Mouse (Mus musculus) intestine, embryonic 15.5 days (tissue): ENCODE results near the gene Ccdc181. TPM values are rescaled to one million over a fixed set of nuclear protein-coding genes. Genes with fewer than 3 reads are reported as not detected.

Experiments
- ATAC-seq: fragments of 200-750 bp; cut with Nextera tagmentation; 2 replicates; pipeline ENCODE4 v1.8.0; 2017; ENCODE audit warnings: moderate TSS enrichment, moderate library complexity
- H3K27ac ChIP-seq: fragments of 300-500 bp; sonication (generic); 2 replicates; pipeline ENCODE4 v1.5.1; 2015; ENCODE audit warnings: mild to moderate bottlenecking, inconsistent platforms
- H3K27me3 ChIP-seq: fragments of 300-500 bp; sonication (generic); replicated peaks from 2 replicates; pipeline ENCODE4 v1.6.1; 2015; ENCODE audit warnings: inconsistent platforms
- H3K36me3 ChIP-seq: fragments of 300-500 bp; sonication (generic); 2 replicates; pipeline ENCODE4 v1.6.1; 2015; ENCODE audit warnings: inconsistent platforms
- H3K4me1 ChIP-seq: fragments of 300-500 bp; sonication (generic); replicated peaks from 2 replicates; pipeline ENCODE4 v1.6.1; 2015; ENCODE audit warnings: inconsistent platforms
- H3K4me2 ChIP-seq: fragments of 300-500 bp; sonication (generic); replicated peaks from 2 replicates; pipeline ENCODE4 v1.6.1; 2015; ENCODE audit warnings: mild to moderate bottlenecking, inconsistent platforms
- H3K4me3 ChIP-seq: fragments of 300-500 bp; sonication (generic); replicated peaks from 2 replicates; pipeline ENCODE4 v1.5.1; 2015; ENCODE audit warnings: inconsistent platforms
- H3K9ac ChIP-seq: fragments of 300-500 bp; sonication (generic); 2 replicates; pipeline ENCODE4 v1.6.1; 2015; ENCODE audit warnings: inconsistent platforms
- H3K9me3 ChIP-seq: fragments of 300-500 bp; sonication (generic); 2 replicates; pipeline ENCODE4 v1.6.1; 2016; ENCODE audit warnings: inconsistent platforms
- WGBS: fragments of 180-500 bp; shearing (Covaris S2); methylation state at CpG from one replicate; pipeline ENCODE4 v1.1.7; 2015; 5-methylcytosine and 5-hydroxymethylcytosine counted together
- polyA plus RNA-seq: library from polyadenylated mRNA; unstranded; fragments of >200 nt; fragmentation: Nextera tagmentation; extraction: Ambion mirVana; gene quantifications from 2 replicates; pipeline ENCODE4 v1.2.1, GENCODE M21; 2015

Ccdc181 gene
- polyA plus RNA-seq, 1 experiment from 2014 or later: 8.0 TPM

DNA sequence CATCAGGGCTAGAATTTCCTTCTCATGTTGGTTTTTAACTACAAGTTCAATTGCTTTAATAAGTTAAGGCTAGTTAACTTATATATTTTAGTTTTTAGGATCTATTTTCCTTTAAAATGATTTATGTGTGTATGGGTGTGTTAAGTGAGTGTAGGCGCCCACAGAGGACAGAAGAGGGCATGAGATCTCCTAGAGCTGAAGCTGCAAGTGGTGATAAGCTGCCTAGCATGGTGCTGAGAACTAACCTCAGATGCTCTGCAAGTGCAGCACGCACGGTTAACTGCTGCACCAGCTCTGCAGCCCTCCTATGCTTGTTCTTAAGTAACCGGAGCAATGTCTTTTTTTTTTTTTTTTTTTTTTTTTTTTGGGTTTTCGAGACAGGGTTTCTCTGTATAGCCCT, 21.1 kb downstream of the Ccdc181 start:
- H3K4me1 ChIP-seq: no peaks in the 10 kb centered on the region
- no peaks in the 10 kb centered on the region for H3K27me3 ChIP-seq
- no peak for ATAC-seq
- no peak overlapping the region for H3K9ac ChIP-seq
- H3K4me2 ChIP-seq: no peak overlapping the region
- 96% methylated on average over 4 of the region's 5 CpGs for WGBS
- H3K4me3 ChIP-seq: no peak overlapping the region
- no peak overlapping the region for H3K27ac ChIP-seq
- H3K9me3 ChIP-seq: no peaks in the 10 kb centered on the region
- peaks cover 23% of the 10 kb centered on the region for H3K36me3 ChIP-seq

DNA sequence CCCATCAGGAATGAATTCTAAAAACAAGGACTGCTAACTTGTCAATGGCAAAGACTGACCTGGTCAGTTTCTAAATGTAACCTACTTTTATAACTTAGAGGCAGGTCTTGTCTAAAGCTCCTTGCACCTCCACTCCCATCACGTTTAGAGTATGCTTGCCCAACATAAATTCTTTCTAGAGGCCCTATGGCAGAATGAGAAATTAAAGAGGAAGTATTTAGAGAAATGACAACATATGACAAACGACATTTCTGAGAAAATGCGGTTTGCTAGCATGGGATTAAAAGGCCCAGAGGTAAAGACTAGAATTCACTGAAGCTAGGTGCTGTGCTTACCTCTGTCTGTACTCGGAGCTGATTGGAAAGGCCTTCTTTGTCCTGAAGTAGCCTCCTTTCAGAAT, 26.6 kb downstream of the Ccdc181 start:
- no peak overlapping the region for H3K9ac ChIP-seq
- ATAC-seq: no peak
- WGBS: 85% methylated on average over 4 of the region's 4 CpGs
- no peak overlapping the region for H3K27ac ChIP-seq
- H3K36me3 ChIP-seq: peaks cover 15% of the 10 kb centered on the region
- H3K9me3 ChIP-seq: no peaks in the 10 kb centered on the region
- no peak overlapping the region for H3K4me2 ChIP-seq
- H3K27me3 ChIP-seq: no peaks in the 10 kb centered on the region
- 0 out of 2 replicates have a peak, but pooled peaks cover 5% of the 10 kb centered on the region for H3K4me1 ChIP-seq
- no peak overlapping the region for H3K4me3 ChIP-seq

DNA sequence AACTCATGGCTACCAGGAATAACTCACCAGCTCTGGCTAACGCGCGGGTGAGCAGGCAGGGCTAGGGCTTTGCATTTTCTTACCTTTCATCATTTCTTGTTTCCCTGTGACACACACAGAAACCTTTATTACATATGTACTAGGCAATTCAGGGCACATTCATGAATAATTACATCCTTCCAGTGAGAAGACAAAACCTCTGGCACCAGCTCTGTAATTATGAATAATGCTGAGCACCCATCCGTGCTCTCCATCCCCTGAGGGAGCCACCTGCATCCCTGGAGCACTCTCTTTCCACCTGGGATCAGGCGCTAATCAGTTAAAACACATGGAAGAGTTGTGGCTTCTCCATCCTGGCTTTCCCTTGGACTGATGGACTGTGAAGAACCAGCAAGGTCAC, 28.4 kb downstream of the Ccdc181 start, which contains the start of gene Nme7:
Gene Nme7 (plus strand): TSS at position 301 of the 400 bp plus-strand sequence.
- no peak for ATAC-seq
- Histone ChIP-seq H3K27me3 (no peaks in the 10 kb centered on the region), H3K9me3 (no peaks in the 10 kb centered on the region), H3K4me3 (no peak within 1 kb of the TSS), H3K4me2 (no peak within 1 kb of the TSS), H3K4me1 (0 out of 2 replicates have a peak, but pooled peaks cover 10% of the 10 kb centered on the region), H3K9ac (no peak within 1 kb of the TSS), H3K27ac (no peak within 1 kb of the TSS), H3K36me3 (peaks cover 9% of the 10 kb centered on the region)
- WGBS: 89% methylated on average over 5 of the region's 5 CpGs

DNA sequence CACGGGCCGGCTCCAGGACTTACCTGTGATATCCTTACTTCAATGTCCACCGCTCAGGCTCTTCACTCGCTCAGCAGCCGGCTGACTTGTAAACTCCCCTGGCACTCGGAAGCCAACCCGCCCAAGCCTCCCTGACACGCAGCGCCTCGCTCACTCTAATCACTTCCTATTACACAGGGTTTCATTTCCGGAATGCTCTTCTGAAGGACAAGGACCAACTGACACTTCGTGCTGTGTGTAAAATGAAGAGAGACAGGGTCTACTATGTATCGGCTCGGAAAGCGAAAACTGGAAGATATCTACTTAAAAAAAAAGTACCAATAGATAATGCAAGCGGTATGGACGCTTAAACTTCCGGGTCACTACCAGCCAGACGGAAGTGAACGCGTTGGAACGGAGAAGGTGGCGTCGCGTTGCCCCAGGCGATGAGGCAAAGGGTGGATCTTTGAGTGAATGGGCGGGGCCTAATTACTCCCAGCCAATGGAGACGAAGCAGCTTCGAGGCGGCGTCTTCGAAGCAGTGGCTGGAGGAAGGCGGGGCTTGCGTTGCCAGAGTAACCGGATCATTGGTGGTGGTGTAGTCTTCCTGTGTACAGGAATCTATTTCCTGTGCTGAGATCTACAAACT, 31.9 kb downstream of the Ccdc181 start, which contains the start of gene Blzf1:
Gene Blzf1 (minus strand): TSS at position 366 of the 628 bp plus-strand sequence.
- H3K9me3 ChIP-seq: no peaks in the 10 kb centered on the region
- 0 out of 2 replicates have a peak, but pooled peaks cover 10% of the 10 kb centered on the region for H3K4me1 ChIP-seq
- H3K27ac ChIP-seq: peak within 1 kb of the TSS; percentile 77
- WGBS: under 1% methylated on average over 35 of the region's 35 CpGs
- peak within 1 kb of the TSS; percentile 61 for H3K4me2 ChIP-seq
- ATAC-seq: peak; percentile 99
- H3K4me3 ChIP-seq: peak within 1 kb of the TSS; percentile 83
- no peaks in the 10 kb centered on the region for H3K27me3 ChIP-seq
- 0 out of 2 replicates have a peak, but pooled peaks cover 2% of the 10 kb centered on the region for H3K36me3 ChIP-seq
- H3K9ac ChIP-seq: peak within 1 kb of the TSS; percentile 67

DNA sequence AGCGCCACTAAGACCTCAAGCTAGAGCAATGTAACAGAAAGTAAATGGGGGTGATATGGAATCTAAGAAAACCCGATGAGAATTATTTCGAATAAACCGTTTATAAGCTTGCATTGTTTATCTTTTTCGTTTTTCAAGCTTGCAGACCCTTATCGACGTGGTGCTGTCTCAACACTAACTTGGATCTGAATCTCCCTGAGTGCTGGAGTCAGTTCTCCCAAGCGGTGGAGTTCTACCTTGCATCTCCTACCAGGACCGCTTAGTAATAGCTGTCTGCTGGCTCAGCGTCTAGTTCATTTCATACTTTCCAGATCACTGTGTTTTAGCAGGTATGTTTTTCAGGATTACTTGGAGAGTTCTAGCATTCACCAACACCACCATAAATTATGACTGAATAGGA, 32.5 kb downstream of the Ccdc181 start:
- 0 out of 2 replicates have a peak, but pooled peaks cover 10% of the 10 kb centered on the region for H3K4me1 ChIP-seq
- ATAC-seq: peak; percentile 36
- 0 out of 2 replicates have a peak, but pooled peaks cover 2% of the 10 kb centered on the region for H3K36me3 ChIP-seq
- H3K4me3 ChIP-seq: peak overlapping the region; percentile 83
- 8% methylated on average over 10 of the region's 10 CpGs for WGBS
- peak overlapping the region; percentile 8; the same call in 1 of the 2 replicates for H3K9ac ChIP-seq
- H3K4me2 ChIP-seq: peak overlapping the region; percentile 61
- H3K9me3 ChIP-seq: no peaks in the 10 kb centered on the region
- no peaks in the 10 kb centered on the region for H3K27me3 ChIP-seq
- no peak overlapping the region for H3K27ac ChIP-seq

DNA sequence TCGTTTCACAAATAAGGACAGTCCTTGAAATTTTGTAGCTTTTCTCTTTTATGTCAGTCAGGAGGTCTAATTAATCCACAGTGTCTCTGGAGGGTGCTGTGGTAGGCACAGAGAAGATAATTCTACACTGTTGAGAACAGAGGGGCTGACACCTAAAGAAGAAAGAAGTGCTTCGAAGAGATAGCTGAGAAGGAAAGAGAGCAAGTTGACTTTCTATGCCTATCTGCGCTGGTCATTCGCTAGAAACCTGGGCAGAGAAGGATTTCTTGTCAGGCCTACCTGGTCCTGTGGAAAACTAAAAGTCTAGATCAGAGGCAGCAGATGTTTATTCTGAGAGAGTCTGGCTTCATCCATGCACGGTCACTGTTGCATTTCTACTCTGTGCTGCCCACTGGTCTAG, 38.7 kb downstream of the Ccdc181 start:
- Histone ChIP-seq H3K4me1 (peaks cover 8% of the 10 kb centered on the region), H3K36me3 (no peaks in the 10 kb centered on the region), H3K9ac (no peak overlapping the region), H3K27me3 (no peaks in the 10 kb centered on the region), H3K4me3 (no peak overlapping the region), H3K27ac (no peak overlapping the region), H3K4me2 (no peak overlapping the region), H3K9me3 (no peaks in the 10 kb centered on the region)
- ATAC-seq: no peak
- 93% methylated on average over 5 of the region's 5 CpGs for WGBS

DNA sequence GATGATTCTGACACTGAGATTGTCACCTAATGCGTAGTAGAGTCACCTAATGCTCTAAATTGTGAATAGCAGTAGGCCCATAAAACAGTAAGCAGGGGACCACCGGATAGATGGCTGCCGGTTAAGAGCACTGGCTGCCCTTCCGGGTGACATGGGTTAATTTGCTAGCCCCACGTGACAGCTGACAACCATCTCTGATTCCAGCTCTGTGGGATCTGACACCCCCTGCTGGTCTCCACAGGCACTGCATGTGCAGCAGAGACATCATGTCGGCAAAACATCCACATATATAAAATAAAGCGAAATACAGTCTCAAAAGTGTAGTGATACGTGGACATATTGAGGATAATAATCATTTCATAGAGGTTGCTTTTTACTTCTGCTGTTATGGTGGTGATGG, 39.9 kb downstream of the Ccdc181 start:
- no peaks in the 10 kb centered on the region for H3K36me3 ChIP-seq
- peaks cover 13% of the 10 kb centered on the region for H3K4me1 ChIP-seq
- no peak overlapping the region for H3K4me3 ChIP-seq
- ATAC-seq: no peak
- H3K27me3 ChIP-seq: no peaks in the 10 kb centered on the region
- H3K9me3 ChIP-seq: no peaks in the 10 kb centered on the region
- H3K27ac ChIP-seq: no peak overlapping the region
- no peak overlapping the region for H3K9ac ChIP-seq
- WGBS: 76% methylated on average over 8 of the region's 8 CpGs
- H3K4me2 ChIP-seq: no peak overlapping the region

DNA sequence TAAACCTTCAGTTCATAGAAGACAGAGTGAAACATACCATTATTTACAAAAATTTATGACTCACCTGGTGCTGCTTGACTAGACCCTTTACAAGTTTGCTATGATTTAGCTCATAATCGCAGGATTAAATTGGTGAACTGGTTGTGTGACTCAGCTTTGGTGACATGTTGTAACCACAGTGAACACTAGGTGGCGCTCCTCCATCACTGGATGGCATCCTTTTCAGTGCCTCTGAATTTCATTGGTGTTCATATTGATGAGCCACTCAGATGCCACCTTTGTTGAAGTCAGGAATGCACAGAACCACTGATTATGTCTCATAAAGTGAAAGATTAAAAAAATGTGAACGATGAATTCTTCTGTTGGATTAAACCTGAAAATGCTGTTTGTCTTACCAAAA, 41.3 kb downstream of the Ccdc181 start:
- H3K36me3 ChIP-seq: no peaks in the 10 kb centered on the region
- H3K9ac ChIP-seq: no peak overlapping the region
- no peaks in the 10 kb centered on the region for H3K9me3 ChIP-seq
- H3K4me1 ChIP-seq: peaks cover 19% of the 10 kb centered on the region
- H3K27ac ChIP-seq: no peak overlapping the region
- no peak for ATAC-seq
- 29% methylated on average over 3 of the region's 3 CpGs for WGBS
- H3K4me3 ChIP-seq: no peak overlapping the region
- no peak overlapping the region for H3K4me2 ChIP-seq
- no peaks in the 10 kb centered on the region for H3K27me3 ChIP-seq

DNA sequence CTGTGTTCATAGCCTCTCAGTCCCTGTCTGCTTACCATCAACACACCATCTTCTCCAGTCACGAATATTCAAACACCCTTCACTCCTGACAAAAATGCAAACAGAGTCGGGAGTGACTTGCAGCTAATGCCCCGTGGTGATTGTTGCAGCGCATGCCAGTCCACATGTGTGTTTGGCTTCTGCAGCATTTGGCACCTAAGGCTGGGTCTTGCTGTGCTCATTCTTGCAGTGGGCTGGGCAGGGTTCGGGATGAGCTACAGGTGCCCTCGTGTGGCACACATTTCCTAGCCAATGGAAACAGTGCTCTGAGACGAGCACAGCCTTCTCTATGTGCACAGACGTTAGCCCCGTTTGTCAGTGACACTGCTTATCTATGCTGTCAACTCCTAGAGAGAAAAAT, 41.9 kb downstream of the Ccdc181 start:
- H3K4me3 ChIP-seq: no peak overlapping the region
- H3K27me3 ChIP-seq: no peaks in the 10 kb centered on the region
- WGBS: 67% methylated on average over 9 of the region's 9 CpGs
- H3K27ac ChIP-seq: no peak overlapping the region
- H3K4me2 ChIP-seq: no peak overlapping the region
- H3K36me3 ChIP-seq: no peaks in the 10 kb centered on the region
- no peak overlapping the region for H3K9ac ChIP-seq
- H3K4me1 ChIP-seq: peaks cover 19% of the 10 kb centered on the region
- H3K9me3 ChIP-seq: no peaks in the 10 kb centered on the region
- ATAC-seq: no peak

DNA sequence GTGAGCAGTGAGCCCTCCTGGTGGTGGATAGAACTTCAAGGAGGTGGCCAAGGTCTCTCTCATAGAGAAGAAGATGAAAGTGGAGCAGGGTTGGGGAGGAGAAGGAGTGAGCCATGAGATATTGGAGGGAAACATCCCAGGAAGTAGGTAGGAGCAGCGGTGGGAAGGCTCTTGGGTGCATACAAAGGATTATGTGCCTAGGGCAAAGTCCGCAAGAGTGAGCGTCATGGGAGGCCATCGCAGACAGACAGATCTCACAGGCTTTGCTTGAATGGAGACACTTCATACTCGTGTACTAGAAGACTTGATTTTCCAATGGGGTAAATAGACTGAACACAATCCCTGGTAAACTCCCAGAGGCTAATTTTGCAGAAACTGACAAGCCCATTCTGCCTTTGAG, 43.1 kb downstream of the Ccdc181 start:
- Histone ChIP-seq H3K4me2 (no peak overlapping the region), H3K4me1 (peaks cover 19% of the 10 kb centered on the region), H3K27ac (no peak overlapping the region), H3K27me3 (no peaks in the 10 kb centered on the region), H3K9ac (no peak overlapping the region), H3K4me3 (no peak overlapping the region), H3K9me3 (no peaks in the 10 kb centered on the region), H3K36me3 (no peaks in the 10 kb centered on the region)
- 79% methylated on average over 5 of the region's 5 CpGs for WGBS
- 0 out of 2 replicates have a peak, but pooled peaks have one; percentile 27 for ATAC-seq

DNA sequence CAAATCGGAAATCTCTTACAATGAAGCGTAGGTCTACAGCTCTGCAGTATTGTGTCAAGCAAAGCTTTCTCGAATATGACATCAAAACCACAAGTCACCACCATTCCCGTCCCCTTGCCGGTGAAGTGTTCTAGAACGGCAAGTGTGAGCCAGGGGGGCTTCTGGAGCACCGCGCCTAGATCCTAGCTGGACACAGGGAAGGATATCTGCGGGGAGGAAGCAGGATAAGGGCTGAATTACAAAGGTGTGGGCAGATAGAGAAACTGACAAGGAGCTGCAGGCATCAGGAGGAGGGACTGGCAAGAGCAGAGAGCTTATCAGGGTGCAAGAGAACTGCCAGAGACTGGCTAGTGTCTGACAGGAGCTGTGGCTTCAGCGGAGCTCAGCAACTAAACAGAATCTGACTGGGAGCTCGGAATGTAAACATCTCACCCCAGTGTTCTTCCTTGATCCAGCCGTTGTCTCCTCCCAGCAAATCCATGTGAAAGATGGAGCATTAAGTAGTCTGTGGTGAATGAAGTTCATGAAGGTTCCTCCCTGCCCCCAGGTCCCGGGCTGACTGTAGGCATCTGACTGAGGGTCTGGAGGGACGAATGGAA, 44.3 kb downstream of the Ccdc181 start:
- no peak overlapping the region for H3K27ac ChIP-seq
- H3K36me3 ChIP-seq: no peaks in the 10 kb centered on the region
- ATAC-seq: no peak
- H3K4me1 ChIP-seq: peaks cover 19% of the 10 kb centered on the region
- H3K4me3 ChIP-seq: no peak overlapping the region
- no peak overlapping the region for H3K9ac ChIP-seq
- no peak overlapping the region for H3K4me2 ChIP-seq
- WGBS: 46% methylated on average over 14 of the region's 14 CpGs
- no peaks in the 10 kb centered on the region for H3K9me3 ChIP-seq
- no peaks in the 10 kb centered on the region for H3K27me3 ChIP-seq

DNA sequence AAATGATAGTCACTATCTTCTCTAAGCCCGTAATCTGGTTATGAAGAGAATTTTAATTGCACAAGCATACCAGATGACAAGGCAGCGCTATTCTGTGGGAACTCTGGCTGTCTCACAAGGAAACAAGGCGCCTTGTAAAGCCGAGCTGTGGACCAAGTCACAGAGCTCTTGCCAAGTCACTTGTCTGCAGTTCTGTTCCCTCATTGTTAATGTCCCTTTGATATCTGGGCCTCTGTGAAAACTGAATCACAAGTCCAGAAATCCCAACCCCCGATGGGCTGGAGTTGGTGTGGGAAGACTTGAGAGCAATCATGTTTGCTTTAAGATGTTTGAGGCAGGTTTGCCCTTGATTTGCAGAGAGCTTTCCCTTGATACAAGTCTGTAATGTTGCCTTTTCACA, 45.3 kb downstream of the Ccdc181 start:
- WGBS: 65% methylated on average over 5 of the region's 5 CpGs
- H3K9me3 ChIP-seq: no peaks in the 10 kb centered on the region
- H3K9ac ChIP-seq: no peak overlapping the region
- H3K4me3 ChIP-seq: no peak overlapping the region
- H3K4me2 ChIP-seq: no peak overlapping the region
- H3K27ac ChIP-seq: 0 out of 2 replicates have a peak overlapping the region, but pooled peaks have one; percentile 18
- no peak for ATAC-seq
- no peaks in the 10 kb centered on the region for H3K36me3 ChIP-seq
- H3K4me1 ChIP-seq: peaks cover 19% of the 10 kb centered on the region
- no peaks in the 10 kb centered on the region for H3K27me3 ChIP-seq
